Mouse (Mus musculus): Measurements from ENCODE around the gene Ezh1.

DNA sequence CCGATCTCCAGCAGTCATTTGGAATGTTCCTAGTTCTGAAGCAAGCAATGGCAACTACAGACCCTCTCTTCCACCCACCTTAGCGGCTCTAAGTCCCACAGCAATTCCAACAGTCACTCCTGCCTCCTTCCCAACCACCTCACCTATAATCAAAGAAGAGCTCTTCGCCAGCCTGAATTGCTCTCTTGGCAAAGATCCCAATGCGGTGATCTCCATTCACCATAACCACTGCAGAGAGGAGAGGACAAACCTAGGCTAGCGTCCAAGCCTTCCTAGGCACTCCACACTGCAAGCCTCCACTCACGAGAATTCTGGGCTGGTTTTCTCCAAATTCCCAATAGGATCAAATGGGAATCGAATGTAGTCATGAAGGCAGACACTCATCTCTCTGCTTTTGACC lies 33.2 kb downstream of the Ezh1 start:
- no peak for TF ChIP-seq CTCF (IDR thresholded peaks at IDR 0.05)
- TF ChIP-seq EP300 (IDR thresholded peaks at IDR 0.05), result no peak

All from lung, postnatal 0 days (tissue).